Mouse (Mus musculus) midbrain, embryonic 15.5 days (tissue): Measurements from ENCODE around the gene Olfr921. TPM values are rescaled to one million over a fixed set of nuclear protein-coding genes. Genes with fewer than 3 reads are reported as not detected.

Source experiments
- polyA plus RNA-seq: library from polyadenylated mRNA; unstranded; fragments of >200 nt; fragmentation: Nextera tagmentation; extraction: Ambion mirVana; gene quantifications from 2 replicates; pipeline ENCODE4 v1.2.1, GENCODE M21; 2015

The Olfr921 gene
- polyA plus RNA-seq, 1 experiment from 2014 or later = not detected

Other genes starting within 250 kb of the Olfr921 start
- gene Olfr910, start 235.2 kb upstream of the Olfr921 start, polyA plus RNA-seq = not detected in 2 replicates
- gene Olfr912, start 192.9 kb upstream of the Olfr921 start, polyA plus RNA-seq = not detected in 2 replicates
- not detected in 2 replicates for gene Olfr913, start 180.3 kb upstream of the Olfr921 start, polyA plus RNA-seq
- not detected in 2 replicates for gene Olfr914, start 168.0 kb upstream of the Olfr921 start, polyA plus RNA-seq
- not detected in 2 replicates for gene Olfr916, start 113.2 kb upstream of the Olfr921 start, polyA plus RNA-seq
- not detected in 2 replicates for gene Olfr917, start 107.2 kb upstream of the Olfr921 start, polyA plus RNA-seq
- not detected in 2 replicates for gene Olfr918, start 98.5 kb upstream of the Olfr921 start, polyA plus RNA-seq
- not detected in 2 replicates for gene Olfr919, start 69.4 kb upstream of the Olfr921 start, polyA plus RNA-seq
- 6.6 and 7.1 TPM in 2 replicates for gene Vwa5a, start 54.8 kb upstream of the Olfr921 start, polyA plus RNA-seq
- gene Olfr920, start 20.8 kb upstream of the Olfr921 start, polyA plus RNA-seq = not detected in 2 replicates
- not detected in 2 replicates for gene Olfr922, start 41.5 kb downstream of the Olfr921 start, polyA plus RNA-seq
- not detected in 2 replicates for gene Olfr923, start 53.5 kb downstream of the Olfr921 start, polyA plus RNA-seq
- gene Olfr924, start 71.4 kb downstream of the Olfr921 start, polyA plus RNA-seq = not detected in 2 replicates
- gene Olfr26, start 82.0 kb downstream of the Olfr921 start, polyA plus RNA-seq = not detected in 2 replicates
- gene Olfr926, start 104.1 kb downstream of the Olfr921 start, polyA plus RNA-seq = not detected in 2 replicates
- not detected in 2 replicates for gene Olfr930, start 156.7 kb downstream of the Olfr921 start, polyA plus RNA-seq
- gene Olfr933, start 199.2 kb downstream of the Olfr921 start, polyA plus RNA-seq = not detected in 2 replicates
- gene Olfr934, start 215.2 kb downstream of the Olfr921 start, polyA plus RNA-seq = not detected in 2 replicates
- gene Olfr935, start 226.6 kb downstream of the Olfr921 start, polyA plus RNA-seq = not detected in 2 replicates